Mouse (Mus musculus): ENCODE measurements around the gene Swsap1.

DNA sequence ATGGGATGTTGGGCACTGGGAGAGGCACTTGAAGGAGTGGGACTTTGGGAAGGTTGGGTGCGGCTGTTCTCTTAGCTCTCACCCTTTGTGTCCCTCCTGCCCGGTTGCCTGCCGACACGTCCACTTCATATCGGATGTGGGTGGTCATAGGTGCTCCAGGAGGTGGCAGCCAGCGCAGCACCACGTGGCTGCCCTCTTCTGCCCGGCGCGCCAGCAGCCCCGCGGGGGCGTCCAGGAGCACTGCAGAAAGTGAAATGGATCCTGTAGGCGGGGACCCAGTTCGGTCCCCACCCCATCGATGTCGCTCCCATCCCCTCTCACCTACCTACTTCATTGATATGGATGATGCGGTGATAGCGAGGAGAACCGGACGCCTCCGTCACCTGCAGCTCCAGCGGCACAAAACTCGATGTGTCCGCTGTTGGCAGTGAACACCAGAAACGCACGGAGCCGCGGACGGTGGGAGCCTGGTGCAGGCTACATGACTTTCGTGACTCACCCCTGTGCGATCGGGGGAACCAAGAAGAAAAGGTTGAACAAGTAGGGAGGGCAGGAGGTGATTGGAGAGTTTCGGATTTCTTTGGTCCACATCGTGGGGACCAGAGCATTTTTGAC lies 5.9 kb downstream of the Swsap1 start:
- no peak for TF ChIP-seq USF1 (IDR thresholded peaks at IDR 0.05; ENCODE audit: low read depth)
- no peak for TF ChIP-seq POLR2A (IDR thresholded peaks at IDR 0.05; ENCODE audit: insufficient read length, low read depth)
- TF ChIP-seq POLR2AphosphoS2 (IDR thresholded peaks at IDR 0.05; ENCODE audit: insufficient read length, low read depth), result no peak
- no peak for TF ChIP-seq MAX (IDR thresholded peaks at IDR 0.05; ENCODE audit: low read depth)
- no peak for TF ChIP-seq CEBPB (IDR thresholded peaks at IDR 0.05; ENCODE audit: insufficient read depth, poor library complexity, severe bottlenecking)

All from myocyte (in vitro differentiated cells).